Mouse (Mus musculus) limb, embryonic 14.5 days (tissue): ENCODE results near the gene Apobec1. TPM values are rescaled to one million over a fixed set of nuclear protein-coding genes. Genes with fewer than 3 reads are reported as not detected.
"Not testable (repeated sequence)": the region's sequence is repeated elsewhere in the genome, so short reads cannot be mapped to it uniquely, and the experiment has no call there.

Experiments
- ATAC-seq: fragments of 200-750 bp; cut with Nextera tagmentation; 2 replicates; pipeline ENCODE4 v1.8.0; 2017; ENCODE audit warnings: low read depth, moderate number of reproducible peaks, moderate TSS enrichment; ENCODE audit not compliant: low FRiP score
- DNase-seq: peaks from one replicate; pipeline ENCODE4 v3.0.0-alpha.2; 2015; ENCODE audit warnings: low spot score
- H3K27ac ChIP-seq: fragments of 300-500 bp; sonication (generic); replicated peaks from 2 replicates; pipeline ENCODE4 v1.5.1; 2014; ENCODE audit warnings: low read depth, mild to moderate bottlenecking, low read length, moderate library complexity, mixed read lengths
- H3K27me3 ChIP-seq: fragments of 300-500 bp; sonication (generic); 2 replicates; pipeline ENCODE4 v1.6.1; 2014; ENCODE audit warnings: low read length, mixed read lengths; ENCODE audit not compliant: control insufficient read depth, insufficient read depth
- H3K36me3 ChIP-seq: fragments of 300-500 bp; sonication (generic); 2 replicates; pipeline ENCODE4 v1.6.1; 2014; ENCODE audit warnings: mild to moderate bottlenecking, low read length, moderate library complexity, mixed read lengths; ENCODE audit not compliant: control insufficient read depth, insufficient read depth
- H3K4me1 ChIP-seq: fragments of 300-500 bp; sonication (generic); 2 replicates; pipeline ENCODE4 v1.6.1; 2014; ENCODE audit warnings: antibody characterized with exemption, low read length, mixed read lengths; ENCODE audit not compliant: control insufficient read depth, insufficient read depth
- H3K4me2 ChIP-seq: fragments of 300-500 bp; sonication (generic); replicated peaks from 2 replicates; pipeline ENCODE4 v1.6.1; 2014; ENCODE audit warnings: low read depth, mild to moderate bottlenecking, low read length, moderate library complexity; ENCODE audit not compliant: severe bottlenecking
- H3K4me3 ChIP-seq: fragments of 300-500 bp; sonication (generic); replicated peaks from 2 replicates; pipeline ENCODE4 v1.5.1; 2014; ENCODE audit warnings: low read length
- H3K9ac ChIP-seq: fragments of 300-500 bp; sonication (generic); 2 replicates; pipeline ENCODE4 v1.6.1; 2014; ENCODE audit warnings: mild to moderate bottlenecking, low read depth, low read length, moderate library complexity; ENCODE audit not compliant: severe bottlenecking
- H3K9me3 ChIP-seq: fragments of 300-500 bp; sonication (generic); 2 replicates; pipeline ENCODE4 v1.6.1; 2016; ENCODE audit warnings: low read length; ENCODE audit not compliant: control insufficient read depth
- POLR2A ChIP-seq: fragments of 200-500 bp; IDR thresholded peaks from 2 replicates; pipeline ENCODE4 v1.8.0; 2012; ENCODE audit warnings: inconsistent platforms, mild to moderate bottlenecking, moderate library complexity, borderline replicate concordance; ENCODE audit not compliant: insufficient read depth, insufficient read length; ENCODE audit errors: extremely low read depth
- WGBS: fragments of 180-500 bp; shearing (Covaris S2); extraction: QIAGEN DNeasy Blood & Tissue Kit; methylation state at CpG from one replicate; pipeline ENCODE4 v1.1.7; 2014; 5-methylcytosine and 5-hydroxymethylcytosine counted together
- polyA plus RNA-seq, 2 experiments: library from polyadenylated mRNA; depleted of rRNA in 1 of 2; stranded (reverse) in 1 of 2; unstranded in 1 of 2; fragments of >200 nt; fragmentation: Nextera tagmentation in 1 of 2; extraction: Ambion mirVana in 1 of 2; gene quantifications; 2 replicates each; pipeline versions ENCODE4 v1.2.1 to v1.2.3; 2012 to 2014

The Apobec1 gene
- polyA plus RNA-seq, 2 experiments = 3.5 to 7.2 TPM

- 80% methylated on average over 13 of the region's 13 CpGs for WGBS
Measured at GRCm38 (mm10) chr6:122591027-122591758, 11.1 kb downstream of the Apobec1 start.

GRCm38 (mm10) chr6:122579086-122579485 is 23.2 kb downstream of the Apobec1 start:
- DNase-seq = no peak
- Histone ChIP-seq H3K4me1 (no peaks in the 10 kb centered on the region), H3K4me2 (no peak overlapping the region), H3K36me3 (no peaks in the 10 kb centered on the region), H3K9me3 (no peaks in the 10 kb centered on the region), H3K9ac (no peak overlapping the region), H3K27me3 (no peaks in the 10 kb centered on the region), H3K27ac (no peak overlapping the region), H3K4me3 (no peak overlapping the region)
- no peak for ATAC-seq
- WGBS = 78% methylated on average over 1 of the region's 1 CpGs
- TF ChIP-seq POLR2A = no peak

More at GRCm38 (mm10) chr6:122591027-122591758, 11.1 kb downstream of the Apobec1 start:
- TF ChIP-seq POLR2A = no peak
- Histone ChIP-seq H3K27ac (no peak overlapping the region), H3K4me2 (no peak overlapping the region), H3K4me1 (no peaks in the 10 kb centered on the region), H3K9ac (no peak overlapping the region), H3K4me3 (no peak overlapping the region), H3K27me3 (no peaks in the 10 kb centered on the region), H3K36me3 (no peaks in the 10 kb centered on the region), H3K9me3 (no peaks in the 10 kb centered on the region)
- ATAC-seq (no peak), DNase-seq (no peak)

GRCm38 (mm10) chr6:122577030-122577429 is 25.2 kb downstream of the Apobec1 start:
- Histone ChIP-seq H3K27ac (no peak overlapping the region), H3K4me3 (no peak overlapping the region), H3K4me1 (no peaks in the 10 kb centered on the region), H3K4me2 (no peak overlapping the region), H3K36me3 (no peaks in the 10 kb centered on the region), H3K9me3 (no peaks in the 10 kb centered on the region), H3K27me3 (no peaks in the 10 kb centered on the region), H3K9ac (no peak overlapping the region)
- no peak for ATAC-seq
- TF ChIP-seq POLR2A = no peak
- DNase-seq = no peak
- 92% methylated on average over 3 of the region's 3 CpGs for WGBS

- H3K27ac ChIP-seq, H3K4me3 ChIP-seq, H3K36me3 ChIP-seq, H3K27me3 ChIP-seq, ATAC-seq, H3K9ac ChIP-seq, H3K4me2 ChIP-seq, H3K4me1 ChIP-seq, DNase-seq, H3K9me3 ChIP-seq: not testable (repeated sequence)
- WGBS = 85% methylated on average over 1 of the region's 1 CpGs
Measured at GRCm38 (mm10) chr6:122575037-122575436, 27.2 kb downstream of the Apobec1 start.

GRCm38 (mm10) chr6:122571617-122571959 is 30.7 kb downstream of the Apobec1 start:
- no peak overlapping the region for H3K4me3 ChIP-seq
- H3K4me2 ChIP-seq = no peak overlapping the region
- no peaks in the 10 kb centered on the region for H3K4me1 ChIP-seq
- H3K27ac ChIP-seq = no peak overlapping the region
- H3K27me3 ChIP-seq = no peaks in the 10 kb centered on the region
- no peaks in the 10 kb centered on the region for H3K9me3 ChIP-seq
- WGBS = 82% methylated on average over 3 of the region's 3 CpGs
- ATAC-seq (no peak), DNase-seq (no peak)
- H3K36me3 ChIP-seq = no peaks in the 10 kb centered on the region
- H3K9ac ChIP-seq = no peak overlapping the region
- TF ChIP-seq POLR2A = no peak
